Mouse (Mus musculus) gastrocnemius, adult 18-20 months (tissue): Measurements from ENCODE around the gene Pxylp1. TPM values are rescaled to one million over a fixed set of nuclear protein-coding genes. Genes with fewer than 3 reads are reported as not detected.
"Not testable (repeated sequence)": the region's sequence is repeated elsewhere in the genome, so short reads cannot be mapped to it uniquely, and the experiment has no call there.

Experiments used
- DNase-seq: peaks from one replicate; pipeline ENCODE4 v3.0.0; 2021; ENCODE audit warnings: low spot score
- long read RNA-seq, 2 experiments: library from polyadenylated mRNA; stranded (forward); transcript quantifications; one replicate each; pipeline ENCODE4 v2.0.0; 2021
- total RNA-seq, 2 experiments: library from RNA; stranded (reverse); gene quantifications; 2 replicates each; pipeline ENCODE4 v1.2.3; 2021

Pxylp1 gene
- total RNA-seq: under 1 TPM; 0.68 to 0.95 TPM
- long read RNA-seq, experiment 1, partial matches to known transcripts: 0 of 1 reads
- long read RNA-seq, experiment 1, other reads (novel, unspliced or antisense): 0 of 1 reads
- long read RNA-seq, experiment 2, partial matches to known transcripts: 0 of 2 reads
- long read RNA-seq, experiment 2, other reads (novel, unspliced or antisense): 0 of 2 reads

GRCm38 (mm10) chr9:96892546-96892945 lies at the start of gene Pxylp1:
Pxylp1 (minus strand) TSS chr9:96892669.
- no peak for DNase-seq

- DNase-seq: no peak
Observed at GRCm38 (mm10) chr9:96938887-96939286, 46.4 kb upstream of the Pxylp1 start.

GRCm38 (mm10) chr9:96936427-96936826 lies 44.0 kb upstream of the Pxylp1 start:
- DNase-seq: not testable (repeated sequence)

DNA sequence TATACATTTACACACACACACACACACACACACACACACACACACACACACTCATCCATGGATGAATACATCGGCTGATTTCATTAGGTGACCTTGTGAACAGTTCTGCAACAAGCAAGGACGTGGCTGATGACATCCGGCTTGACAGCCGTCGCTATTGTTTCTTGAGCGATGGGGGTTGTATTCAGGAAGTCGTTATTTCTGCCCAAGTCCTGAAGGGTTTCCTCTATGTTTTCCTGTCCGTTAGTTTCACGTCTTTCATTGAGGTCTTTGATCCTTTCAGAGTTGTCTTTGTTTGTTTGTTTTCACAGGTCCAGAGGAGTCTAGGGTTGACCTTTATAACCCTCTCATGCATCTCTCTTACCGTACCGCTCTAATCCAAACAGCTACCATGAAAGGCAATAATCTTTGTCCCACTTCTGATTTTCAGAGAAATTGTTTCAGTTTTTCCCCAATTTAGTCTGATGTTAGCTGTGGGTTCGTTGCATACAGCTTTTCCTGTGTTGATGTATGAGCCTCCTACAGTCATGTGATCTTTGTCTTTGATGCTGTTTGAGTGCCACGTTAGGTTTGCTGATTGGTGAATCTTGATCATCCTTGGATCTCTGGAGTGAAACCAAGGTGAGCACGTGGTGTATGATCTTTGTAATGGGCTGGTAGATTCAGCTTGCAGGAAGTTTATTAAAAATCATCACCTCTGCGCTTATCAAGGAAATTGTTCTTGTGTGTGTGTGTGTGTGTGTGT lies 43.3 kb upstream of the Pxylp1 start:
- no peak for DNase-seq

DNA sequence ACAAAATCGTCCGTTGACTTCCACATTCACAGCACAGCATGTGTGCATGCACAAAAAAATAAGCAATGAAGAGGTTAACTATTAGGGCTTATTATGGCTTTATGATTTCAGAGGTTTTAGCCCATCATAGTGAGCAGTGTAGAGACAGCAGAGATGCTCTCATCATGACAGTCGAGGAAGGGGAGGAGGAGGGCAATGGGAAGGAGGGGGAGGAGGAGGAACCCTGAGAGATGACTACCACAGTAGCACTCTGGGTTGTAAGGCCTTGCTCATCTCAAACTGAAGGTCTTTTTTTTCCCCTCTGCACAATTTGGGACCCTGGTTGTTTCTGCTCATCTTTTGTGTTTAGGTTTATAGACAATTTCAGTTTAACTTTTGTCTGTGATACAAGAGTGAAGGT lies 42.3 kb upstream of the Pxylp1 start:
- DNase-seq: no peak

DNA sequence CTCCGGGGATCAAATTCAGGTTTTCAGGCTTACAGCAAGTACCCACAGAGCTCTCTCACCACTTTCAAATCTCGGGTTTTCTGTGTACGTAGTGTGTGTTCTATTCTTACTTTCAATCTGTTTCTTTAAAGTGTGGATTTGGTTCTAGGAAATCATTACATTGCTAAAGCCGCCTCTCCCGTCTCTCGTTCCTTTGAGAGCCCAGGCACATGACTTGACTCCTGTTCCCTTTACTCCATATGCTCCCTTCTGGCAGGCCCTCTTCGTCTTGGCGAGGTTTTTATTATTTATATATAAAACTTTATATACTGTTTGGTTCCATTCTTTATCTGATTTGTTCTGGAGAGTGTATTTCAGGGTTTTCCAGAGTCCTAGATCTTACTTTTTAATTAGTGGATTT lies 40.3 kb upstream of the Pxylp1 start:
- DNase-seq: no peak

GRCm38 (mm10) chr9:96923577-96924316 lies 31.3 kb upstream of the Pxylp1 start:
- no peak for DNase-seq

DNA sequence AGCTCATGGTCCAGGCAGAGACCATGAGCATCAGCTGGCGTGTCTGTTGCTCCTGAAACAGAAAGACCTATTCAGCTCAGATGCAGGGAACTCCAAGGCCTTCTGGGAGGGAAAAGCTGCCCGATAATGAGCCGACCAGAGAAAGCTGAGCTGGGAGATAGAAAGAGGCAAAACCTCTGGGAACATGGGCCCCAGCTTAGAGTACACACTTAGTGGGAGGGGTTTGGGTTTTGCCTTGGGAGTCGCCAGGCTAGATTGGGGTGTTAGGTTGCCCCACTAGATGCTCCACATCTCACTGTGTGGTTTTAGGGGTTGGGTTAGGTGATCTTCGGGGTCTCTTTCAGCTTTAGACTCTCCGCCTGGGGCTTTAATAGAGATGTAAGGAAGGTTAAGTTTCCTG lies 30.6 kb upstream of the Pxylp1 start:
- no peak for DNase-seq

DNA sequence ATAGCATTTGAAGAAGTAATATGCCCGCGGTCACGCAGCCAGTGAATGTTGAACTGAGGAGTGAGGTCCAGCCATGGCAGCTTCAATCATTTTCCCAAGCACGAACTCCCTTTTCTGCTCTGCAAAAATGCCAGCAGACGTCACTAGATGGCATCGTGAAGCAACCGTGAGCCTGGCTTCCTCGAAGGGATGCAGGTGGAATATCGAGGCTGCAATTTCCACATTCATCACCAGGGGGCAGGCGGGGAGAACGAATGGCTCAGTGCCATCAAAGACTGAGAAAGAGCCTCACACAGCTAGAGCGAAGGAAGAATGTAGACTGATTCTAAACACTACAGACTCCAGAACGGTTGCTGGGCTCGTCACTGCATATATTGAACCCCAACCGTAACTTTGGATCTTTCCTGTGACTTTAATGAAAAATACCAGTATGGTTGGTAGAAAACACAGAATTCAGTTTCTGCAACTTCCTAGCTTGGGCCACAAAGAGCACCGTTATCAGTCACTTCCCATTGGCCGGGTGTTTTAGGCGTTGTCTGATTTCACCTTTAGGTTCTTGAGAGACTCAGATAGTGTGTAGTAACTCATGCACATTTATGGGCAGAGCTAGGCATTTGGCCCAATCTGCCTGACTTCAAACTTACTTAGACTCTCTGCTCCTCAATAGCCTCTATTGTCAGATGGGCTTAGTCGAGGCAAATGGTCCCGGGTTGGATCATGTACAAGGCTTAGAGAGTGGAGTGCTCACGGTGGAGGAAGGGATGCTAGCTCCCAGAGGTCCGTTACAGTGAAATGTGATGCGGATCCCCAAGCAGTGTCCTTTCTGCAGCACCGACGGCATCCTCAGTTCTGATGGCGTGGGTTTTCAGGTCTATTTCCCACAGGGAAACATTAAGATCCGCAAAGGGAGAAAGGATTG lies 24.4 kb upstream of the Pxylp1 start:
- peak; percentile 94 for DNase-seq

- no peak for DNase-seq
Observed at GRCm38 (mm10) chr9:96916076-96916475, 23.6 kb upstream of the Pxylp1 start.

GRCm38 (mm10) chr9:96914851-96915250 lies 22.4 kb upstream of the Pxylp1 start:
- DNase-seq: no peak

DNA sequence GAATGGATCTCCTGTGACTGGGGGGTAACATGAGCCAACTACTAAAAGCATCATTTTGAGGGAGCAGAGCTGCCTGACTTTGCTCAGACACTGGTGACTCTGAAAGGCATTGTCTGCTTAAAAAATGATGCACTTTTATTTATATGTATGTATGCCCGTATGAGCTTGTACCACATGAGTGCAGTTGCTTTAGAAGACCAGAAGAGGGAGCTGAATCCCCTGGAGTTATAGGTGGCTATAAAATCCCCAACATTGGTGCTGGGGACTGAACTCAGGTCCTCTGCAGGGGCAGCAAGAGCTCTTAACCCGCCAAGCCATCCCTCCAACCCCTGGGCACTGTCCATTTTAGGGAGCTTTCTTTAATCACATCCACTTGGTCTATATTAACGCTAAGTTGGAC lies 21.5 kb upstream of the Pxylp1 start:
- DNase-seq: no peak

GRCm38 (mm10) chr9:96909503-96909902 lies 17.0 kb upstream of the Pxylp1 start:
- DNase-seq: no peak

DNA sequence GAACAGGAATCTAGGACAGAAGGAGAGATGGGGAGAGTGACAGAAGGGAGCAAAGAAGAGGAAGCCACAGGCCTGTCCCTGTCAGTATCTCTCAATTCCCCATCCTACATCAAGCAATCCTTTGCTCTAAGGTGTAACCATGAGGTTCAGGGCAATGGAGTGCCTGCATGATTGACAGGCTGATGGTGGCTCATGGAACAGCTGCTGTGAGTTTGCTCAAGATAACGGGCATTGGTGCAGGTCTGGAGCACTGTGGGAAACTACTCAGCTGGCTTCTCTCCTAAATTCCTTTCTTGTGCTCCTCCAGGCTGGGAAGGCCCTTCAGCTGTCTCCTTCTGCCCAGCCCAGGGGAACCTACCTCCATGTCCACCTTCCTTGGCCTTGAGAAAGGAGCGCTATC lies 16.3 kb upstream of the Pxylp1 start:
- DNase-seq: no peak

GRCm38 (mm10) chr9:96904360-96905355 lies 12.2 kb upstream of the Pxylp1 start:
- DNase-seq: no peak

DNA sequence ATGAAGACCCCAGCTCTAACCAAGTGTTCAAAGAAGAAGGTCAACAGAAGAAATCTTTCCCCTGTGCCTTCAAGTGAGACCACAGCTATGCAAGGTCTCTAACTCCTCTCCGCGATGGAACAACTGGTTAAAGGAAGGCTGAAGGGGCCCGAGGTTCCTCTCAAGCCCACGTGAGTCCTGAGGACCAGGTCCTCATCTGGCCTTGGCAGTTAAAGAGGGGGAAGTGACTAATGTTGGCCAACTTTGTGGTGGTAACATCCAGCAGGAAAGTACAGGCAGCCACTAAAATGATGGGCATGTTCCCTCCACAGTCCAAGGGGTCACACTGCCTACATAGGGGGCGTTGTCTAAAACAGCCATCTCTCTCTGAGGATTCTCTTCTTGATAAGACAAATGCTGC lies 7.2 kb upstream of the Pxylp1 start:
- DNase-seq: no peak

DNA sequence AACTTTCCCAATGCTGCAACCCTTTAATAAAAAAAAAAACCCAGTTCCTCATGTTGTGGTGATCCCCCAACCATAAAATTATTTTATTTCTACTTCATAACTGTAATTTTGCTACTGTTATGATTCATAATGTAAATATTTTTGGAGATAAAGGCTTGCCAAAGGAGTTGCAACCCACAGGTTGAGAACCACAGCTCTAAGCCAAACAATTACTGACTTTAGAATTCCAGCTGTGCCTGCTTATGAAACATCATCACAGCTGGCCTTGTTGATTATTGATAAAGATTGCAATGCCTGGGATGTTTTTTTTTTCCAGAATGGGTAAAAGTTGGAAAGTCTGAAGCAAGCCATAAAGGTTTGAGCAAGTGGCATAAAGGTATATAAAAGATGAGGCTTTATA lies 6.5 kb upstream of the Pxylp1 start:
- no peak for DNase-seq

DNA sequence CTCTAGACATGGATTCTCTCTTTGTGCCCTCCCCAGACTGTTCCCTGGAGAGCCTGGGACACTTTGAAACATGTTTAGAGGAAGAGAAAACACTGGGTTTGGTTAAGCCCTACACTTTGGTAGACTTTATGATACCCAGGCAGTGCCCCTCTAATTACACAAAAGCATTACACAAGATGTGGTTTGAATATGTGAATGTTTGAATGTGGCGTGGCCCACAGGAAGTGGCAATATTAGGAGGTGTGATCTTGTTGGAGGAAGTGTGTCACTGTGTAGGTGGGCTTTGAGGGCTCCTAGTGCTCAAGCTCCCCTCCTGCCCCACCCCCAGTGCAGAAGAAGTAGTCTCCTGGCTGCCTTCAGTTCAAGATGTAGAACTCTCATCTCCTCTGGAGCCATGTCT lies 4.2 kb upstream of the Pxylp1 start:
- DNase-seq: no peak

DNA sequence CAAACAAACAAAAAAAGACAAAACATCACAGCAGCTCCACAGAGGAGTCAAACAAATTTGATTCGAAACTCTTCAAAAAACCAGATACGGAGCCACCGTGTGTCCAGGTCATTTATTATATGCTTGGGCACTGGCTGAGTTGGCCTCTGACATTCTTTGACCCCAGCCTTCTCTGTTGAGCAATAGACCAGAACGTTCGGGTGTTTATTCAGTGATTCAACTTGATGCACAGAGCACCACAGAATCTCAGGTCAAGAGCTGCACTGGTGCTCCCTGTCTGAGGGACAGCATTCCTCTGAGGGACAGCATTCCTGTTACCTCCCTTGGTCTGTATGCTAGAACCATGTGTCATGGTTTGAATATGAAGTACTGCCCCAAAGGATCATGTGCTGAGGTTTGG lies 1.1 kb upstream of the Pxylp1 start:
- DNase-seq: no peak
